Mouse (Mus musculus) urinary bladder, postnatal 4 days (tissue): ENCODE measurements around the gene Grin3b.

Experiments
- DNase-seq, 2 experiments: peaks; one replicate each; pipeline ENCODE4 v3.0.0; 2021 to 2022; ENCODE audit warnings: low spot score in 2 of 2

Grin3b gene

GRCm38 (mm10) chr10:80016931-80017330 is 46.4 kb downstream of the Grin3b start:
- no peak for DNase-seq

GRCm38 (mm10) chr10:80017361-80017760 is 46.8 kb downstream of the Grin3b start:
- no peak for DNase-seq

GRCm38 (mm10) chr10:80017771-80018170 is 47.3 kb downstream of the Grin3b start:
- no peak for DNase-seq

- DNase-seq: no peak
Measured at GRCm38 (mm10) chr10:80018739-80019297, 48.3 kb downstream of the Grin3b start.

- DNase-seq: no peak
Measured at GRCm38 (mm10) chr10:80019471-80020131, 49.1 kb downstream of the Grin3b start.

GRCm38 (mm10) chr10:80020191-80020590 is 49.7 kb downstream of the Grin3b start:
- no peak for DNase-seq

GRCm38 (mm10) chr10:80020603-80021319 is 50.2 kb downstream of the Grin3b start:
- DNase-seq: no peak

- DNase-seq: no peak
Measured at GRCm38 (mm10) chr10:80021320-80021641, 50.8 kb downstream of the Grin3b start.

- no peak for DNase-seq
Measured at GRCm38 (mm10) chr10:80022164-80022563, 51.6 kb downstream of the Grin3b start.

- DNase-seq: no peak
Measured at GRCm38 (mm10) chr10:80022806-80023205, 52.3 kb downstream of the Grin3b start.

GRCm38 (mm10) chr10:80023758-80024157 is 53.2 kb downstream of the Grin3b start:
- no peak for DNase-seq

GRCm38 (mm10) chr10:80024229-80025043 is 53.9 kb downstream of the Grin3b start:
- no peak for DNase-seq

- DNase-seq: no peak
Measured at GRCm38 (mm10) chr10:80025044-80025347, 54.5 kb downstream of the Grin3b start.

- no peak for DNase-seq
Measured at GRCm38 (mm10) chr10:80025463-80025862, 54.9 kb downstream of the Grin3b start.

- DNase-seq: no peak
Measured at GRCm38 (mm10) chr10:80025889-80026288, 55.4 kb downstream of the Grin3b start.
